Mouse (Mus musculus) urinary bladder, adult 2 months (tissue): ENCODE data around the gene Myo1c. TPM values are rescaled to one million over a fixed set of nuclear protein-coding genes. Genes with fewer than 3 reads are reported as not detected.
"Not testable (repeated sequence)": the region's sequence is repeated elsewhere in the genome, so short reads cannot be mapped to it uniquely, and the experiment has no call there.

ENCODE experiments used
- DNase-seq: peaks from one replicate; pipeline ENCODE4 v3.0.0; 2022; ENCODE audit warnings: low spot score
- polyA plus RNA-seq: library from polyadenylated mRNA; depleted of rRNA; stranded (reverse); fragments of >200 nt; gene quantifications from 2 replicates; pipeline ENCODE4 v1.2.3, GENCODE M21; 2012

The Myo1c gene
- polyA plus RNA-seq, 1 experiment, result 126 TPM

DNA sequence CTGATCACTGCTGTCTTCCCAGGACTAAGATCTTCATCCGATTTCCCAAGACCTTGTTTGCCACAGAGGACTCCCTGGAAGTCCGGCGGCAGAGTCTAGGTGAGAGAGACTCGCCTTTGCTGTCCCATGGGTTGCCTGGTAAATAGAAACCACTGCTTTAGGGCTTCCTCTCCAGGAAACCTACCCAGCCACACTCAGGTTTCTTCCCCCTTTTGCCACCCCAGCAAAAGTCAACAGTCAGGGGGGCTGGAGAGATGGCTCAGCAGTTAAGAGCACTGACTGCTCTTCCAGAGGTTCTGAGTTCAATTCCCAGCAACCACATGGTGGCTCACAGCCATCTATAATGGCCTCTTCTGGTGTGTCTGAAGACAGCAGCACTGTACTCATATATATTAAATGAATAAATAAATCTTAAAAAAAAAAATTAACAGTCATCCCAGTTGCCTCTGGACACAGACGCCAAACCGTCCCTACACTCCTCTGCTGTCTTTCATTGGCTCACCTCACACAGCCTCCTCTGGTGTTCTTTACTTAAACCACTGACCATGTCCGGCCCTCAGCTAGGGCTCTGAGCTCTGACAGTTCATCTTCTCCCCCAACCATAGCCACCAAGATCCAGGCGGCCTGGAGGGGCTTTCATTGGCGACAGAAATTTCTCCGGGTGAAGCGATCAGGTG, 19.0 kb downstream of the Myo1c start:
- DNase-seq, result no peak

DNA sequence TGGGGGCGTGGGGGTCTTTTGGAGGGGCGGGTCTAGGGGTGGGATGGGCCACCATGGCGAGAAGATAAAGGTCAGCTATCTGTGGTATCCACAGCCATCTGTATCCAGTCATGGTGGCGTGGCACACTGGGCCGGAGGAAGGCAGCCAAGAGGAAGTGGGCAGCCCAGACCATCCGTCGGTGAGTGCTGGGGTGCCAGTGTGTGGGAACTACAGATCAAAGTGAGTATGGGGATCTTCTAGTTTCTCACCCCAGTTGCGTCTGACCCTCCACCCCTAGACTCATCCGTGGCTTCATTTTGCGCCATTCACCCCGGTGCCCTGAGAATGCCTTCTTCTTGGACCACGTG, 19.5 kb downstream of the Myo1c start:
- DNase-seq, result no peak

DNA sequence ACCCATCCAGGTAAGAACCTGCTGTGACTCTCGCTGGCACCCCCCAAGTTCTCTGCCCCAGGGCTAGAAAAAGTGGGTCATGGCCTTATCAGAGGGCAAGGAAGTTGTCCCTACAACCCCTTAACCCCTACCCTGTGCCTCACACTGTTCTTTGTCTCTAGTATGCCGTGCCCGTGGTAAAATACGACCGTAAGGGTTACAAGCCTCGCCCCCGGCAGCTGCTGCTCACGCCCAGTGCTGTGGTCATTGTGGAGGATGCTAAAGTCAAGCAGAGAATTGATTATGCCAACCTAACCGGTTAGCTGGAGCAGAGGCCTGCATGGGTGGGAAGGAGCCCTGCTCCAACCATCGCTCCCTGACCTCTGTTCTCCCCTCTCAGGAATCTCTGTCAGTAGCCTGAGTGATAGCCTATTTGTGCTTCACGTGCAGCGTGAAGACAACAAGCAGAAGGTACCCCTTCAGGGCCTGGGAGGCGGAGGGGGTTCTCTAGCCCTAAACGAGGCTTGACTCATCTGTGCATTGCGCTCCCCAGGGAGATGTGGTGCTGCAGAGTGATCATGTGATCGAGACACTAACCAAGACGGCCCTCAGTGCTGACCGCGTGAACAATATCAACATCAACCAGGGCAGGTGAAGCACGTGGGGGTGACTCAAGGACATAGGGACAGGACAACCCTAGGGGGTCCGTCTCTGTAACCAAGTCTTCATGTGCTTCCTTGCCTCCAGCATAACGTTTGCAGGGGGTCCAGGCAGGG, 21.3 kb downstream of the Myo1c start:
- DNase-seq, result no peak

DNA sequence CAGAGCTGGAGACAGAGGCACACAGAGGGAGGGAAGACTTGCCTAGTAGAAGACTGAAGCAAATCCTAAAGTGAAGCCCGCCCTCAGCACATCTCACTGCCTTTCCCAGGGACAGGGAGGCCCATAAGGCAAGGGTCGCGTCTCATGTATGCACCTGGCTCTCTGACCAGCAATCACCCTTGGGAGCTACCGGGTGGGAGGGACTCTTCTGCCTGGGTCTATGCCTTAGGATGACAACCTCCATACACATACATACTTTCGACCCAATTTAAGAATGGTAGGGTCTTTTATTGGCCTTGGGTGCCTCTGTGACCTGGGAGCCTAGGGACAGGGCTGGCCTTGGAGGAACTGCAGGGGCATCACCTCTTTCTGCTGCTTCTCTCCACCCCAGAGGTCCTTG, 23.1 kb downstream of the Myo1c start:
- no peak for DNase-seq

DNA sequence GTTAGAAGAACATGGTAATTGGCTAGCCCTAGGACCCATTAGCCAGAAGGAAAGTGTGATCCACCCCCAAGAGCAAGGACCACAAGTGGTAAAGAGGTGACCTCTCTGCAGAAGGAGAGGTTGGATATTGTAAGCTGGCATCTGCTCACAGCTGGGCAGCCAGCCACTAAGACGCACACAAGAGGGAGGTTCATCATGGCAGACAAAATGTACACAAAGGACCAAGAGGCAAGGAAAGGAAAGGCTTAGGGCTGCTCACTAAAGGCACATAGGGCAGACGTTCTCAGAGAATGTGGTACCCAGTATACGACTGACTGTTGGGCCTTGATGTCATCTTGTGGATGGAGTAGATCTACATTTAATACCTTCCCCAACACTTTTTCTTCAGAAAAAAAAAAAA, 24.6 kb downstream of the Myo1c start:
- no peak for DNase-seq

DNA sequence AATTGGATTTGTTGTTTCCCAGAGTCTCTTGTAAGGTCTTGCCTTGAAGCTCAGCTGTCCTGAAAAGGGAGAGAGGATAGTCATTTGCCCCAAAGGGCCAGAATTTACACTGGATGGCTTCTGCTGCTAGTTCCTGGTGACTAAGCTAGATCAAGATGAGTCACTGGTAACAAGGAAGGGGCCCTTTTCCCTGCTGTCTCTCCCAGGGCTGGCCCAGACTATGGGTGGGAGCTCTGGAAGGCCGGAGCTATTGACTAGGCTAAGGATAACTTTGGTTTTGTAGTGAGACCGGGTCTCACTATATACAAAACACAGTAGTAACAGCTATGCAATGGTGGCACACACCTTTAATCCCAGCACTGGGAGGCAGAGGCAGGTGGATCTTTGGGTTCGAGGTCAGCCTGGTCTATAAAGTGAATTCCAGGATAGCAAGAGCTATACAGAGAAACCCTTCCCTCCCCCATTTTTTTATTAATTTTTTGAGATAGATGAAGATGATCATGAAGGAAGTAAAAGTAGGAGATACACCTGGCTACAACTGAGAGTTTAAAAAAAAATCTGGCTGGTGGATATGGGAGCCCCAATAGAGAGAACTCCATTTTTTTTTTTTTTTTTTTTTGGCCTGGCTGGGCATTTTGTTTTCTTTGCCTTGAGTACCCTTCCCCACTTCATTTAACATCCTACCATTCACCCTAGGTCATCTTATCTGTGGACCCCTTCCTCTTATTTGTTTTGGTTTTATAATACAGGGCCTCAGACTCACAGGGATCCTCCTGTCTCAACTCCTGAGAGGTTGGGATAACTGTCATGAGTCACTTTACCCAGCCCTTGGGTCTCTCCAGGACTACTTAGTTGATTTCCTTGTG, 27.8 kb downstream of the Myo1c start:
- no peak for DNase-seq

DNA sequence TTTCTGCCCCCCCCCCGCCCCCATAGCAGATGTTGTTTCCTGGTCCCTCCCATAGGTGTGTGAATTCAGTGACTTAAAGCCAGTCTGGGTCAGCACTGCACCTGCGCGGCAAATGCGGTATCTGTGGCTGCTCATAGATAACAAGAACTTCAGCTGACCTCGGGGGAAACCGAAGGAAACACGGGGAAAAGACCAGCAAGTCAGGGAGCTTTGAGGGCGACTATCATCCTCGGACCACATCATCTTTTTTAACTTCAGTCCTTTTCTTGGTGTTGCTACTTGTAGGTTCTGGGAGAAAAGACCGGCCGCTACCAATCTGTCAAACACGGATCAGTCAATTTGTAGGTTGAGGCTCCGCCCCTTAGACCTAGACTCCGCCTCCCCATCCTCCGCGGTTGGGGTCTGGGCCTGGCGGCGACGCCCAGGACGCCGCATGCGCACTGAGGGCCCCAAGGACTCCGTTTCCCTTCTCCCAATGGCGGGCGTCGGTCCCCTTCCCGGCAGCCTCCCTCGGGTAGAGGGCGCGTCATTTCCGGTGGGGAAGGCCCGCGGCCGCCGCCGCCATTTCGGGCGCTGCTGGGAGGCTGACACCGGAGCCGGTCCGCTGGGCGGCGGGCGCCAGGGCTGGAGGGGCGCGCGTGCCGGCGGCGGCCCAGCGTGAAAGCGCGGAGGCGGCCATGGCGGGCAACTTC, 28.6 kb downstream of the Myo1c start, which contains the start of gene Crk:
Crk (plus strand) TSS at position 513 of the 692 bp plus-strand sequence.
- peak; percentile 98 for DNase-seq

DNA sequence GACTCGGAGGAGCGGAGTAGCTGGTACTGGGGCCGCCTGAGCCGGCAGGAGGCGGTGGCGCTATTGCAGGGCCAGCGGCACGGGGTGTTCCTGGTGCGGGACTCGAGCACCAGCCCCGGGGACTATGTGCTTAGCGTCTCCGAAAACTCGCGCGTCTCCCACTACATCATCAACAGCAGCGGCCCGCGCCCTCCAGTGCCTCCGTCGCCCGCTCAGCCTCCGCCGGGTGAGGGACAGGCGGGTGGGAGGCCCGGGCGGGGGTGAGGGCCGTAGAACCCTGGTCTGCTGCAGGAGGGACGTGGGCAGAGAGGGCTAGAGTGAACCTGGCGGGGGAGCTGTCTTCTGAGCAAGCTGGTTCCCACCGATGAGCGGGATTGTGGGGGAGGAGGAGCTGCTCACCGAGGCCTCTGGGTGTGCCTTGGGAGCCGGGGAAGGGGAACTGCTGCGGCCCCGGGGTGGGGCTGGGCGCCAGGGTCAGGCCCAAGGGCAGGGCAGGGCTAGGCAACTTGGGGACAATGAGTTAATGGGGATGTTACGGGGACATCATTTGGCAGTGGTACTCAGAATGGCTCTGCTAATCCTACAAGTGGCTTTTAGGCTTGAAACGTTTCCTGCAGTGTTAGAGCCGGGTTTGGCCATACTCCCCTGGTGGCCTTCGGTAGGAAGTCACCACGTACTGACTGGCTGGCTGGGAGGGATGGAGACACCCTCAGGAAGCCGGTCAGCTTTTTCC, 29.3 kb downstream of the Myo1c start:
- no peak for DNase-seq

DNA sequence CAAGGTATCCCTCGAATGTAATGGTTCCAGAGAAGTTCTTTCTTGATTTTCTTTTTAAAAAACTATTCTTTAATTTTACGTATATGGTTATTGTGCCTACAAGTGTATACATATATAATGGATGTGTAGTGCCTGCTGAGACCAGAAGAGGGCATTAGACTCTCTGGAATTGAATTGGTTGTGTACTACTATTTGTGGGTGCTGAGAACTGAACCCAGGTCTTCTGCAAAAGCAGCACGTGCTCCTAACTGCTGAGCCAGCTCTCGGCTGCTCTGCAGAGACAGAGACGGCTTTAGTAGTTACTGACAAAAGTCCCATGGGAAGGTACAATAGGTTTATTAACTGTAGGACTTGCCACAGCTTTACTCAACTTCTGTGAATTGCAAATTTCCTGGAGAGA, 34.2 kb downstream of the Myo1c start:
- DNase-seq, result no peak

DNA sequence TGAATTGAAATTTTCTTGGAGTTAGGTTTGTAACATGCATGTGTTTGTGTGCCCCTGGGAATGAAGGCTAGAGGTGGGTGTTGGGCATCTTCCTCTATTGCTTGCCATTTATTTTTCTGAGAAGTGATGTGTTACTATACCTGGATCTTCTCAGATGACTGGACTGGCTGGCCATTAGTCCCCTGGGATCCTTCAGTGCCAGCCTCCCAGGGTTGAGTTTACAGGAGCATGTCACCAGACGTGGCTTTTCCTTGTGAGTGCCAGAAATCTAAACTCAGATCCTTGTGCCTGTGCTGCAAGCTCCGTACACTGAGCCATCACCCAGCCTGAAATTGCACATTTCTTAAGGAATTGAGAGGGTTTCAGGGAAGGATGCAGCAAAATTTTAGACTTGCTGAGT, 34.7 kb downstream of the Myo1c start:
- DNase-seq, result no peak

DNA sequence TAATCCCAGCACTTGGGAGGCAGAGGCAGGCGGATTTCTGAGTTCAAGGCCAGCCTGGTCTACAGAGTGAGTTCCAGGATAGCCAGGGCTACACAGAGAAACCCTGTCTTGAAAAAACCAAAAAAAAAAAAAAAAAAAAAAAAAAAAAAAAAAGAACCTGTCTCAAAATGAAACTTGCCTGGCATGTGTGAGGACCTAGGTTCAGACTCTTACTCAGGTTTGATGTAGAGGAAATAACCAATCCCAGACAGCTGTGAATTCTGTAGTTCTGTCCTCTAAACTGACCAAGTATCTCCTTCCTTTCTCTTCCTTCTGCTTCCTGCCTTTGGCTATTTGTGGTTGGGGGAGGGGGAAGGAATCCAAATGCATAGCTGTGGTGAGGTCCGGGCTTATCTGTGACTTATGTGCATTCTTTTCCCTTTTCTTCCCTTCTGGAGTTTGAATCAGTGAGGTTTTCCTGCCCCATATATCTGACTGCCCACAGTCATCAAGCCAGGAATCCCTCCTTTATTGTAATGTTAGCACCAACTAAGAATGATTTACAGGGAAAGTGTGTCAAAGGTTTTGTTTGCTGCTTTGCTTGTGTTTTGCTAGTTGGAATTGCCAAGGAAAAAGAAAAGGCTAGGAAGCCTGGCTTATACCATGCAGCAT, 37.2 kb downstream of the Myo1c start:
- no peak for DNase-seq

DNA sequence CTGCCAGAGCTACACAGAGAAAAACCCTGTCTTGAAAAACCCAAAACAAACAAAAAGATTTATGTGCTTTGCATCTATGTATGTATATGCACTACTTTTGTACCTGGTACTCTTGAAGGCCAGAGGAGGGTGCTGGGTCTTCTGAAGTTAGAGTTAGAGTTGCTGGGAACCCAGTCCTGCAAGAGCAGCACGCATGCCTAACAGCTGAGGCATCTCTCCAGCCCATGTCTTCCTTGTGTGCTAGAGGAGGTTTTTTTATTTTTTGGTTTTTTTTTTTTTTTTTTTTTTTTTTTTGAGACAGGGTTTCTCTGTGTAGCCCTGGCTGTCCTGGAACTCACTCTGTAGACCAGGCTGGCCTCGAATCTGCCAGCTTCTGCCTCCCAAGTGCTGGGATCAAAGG, 37.8 kb downstream of the Myo1c start:
- DNase-seq, result no peak

DNA sequence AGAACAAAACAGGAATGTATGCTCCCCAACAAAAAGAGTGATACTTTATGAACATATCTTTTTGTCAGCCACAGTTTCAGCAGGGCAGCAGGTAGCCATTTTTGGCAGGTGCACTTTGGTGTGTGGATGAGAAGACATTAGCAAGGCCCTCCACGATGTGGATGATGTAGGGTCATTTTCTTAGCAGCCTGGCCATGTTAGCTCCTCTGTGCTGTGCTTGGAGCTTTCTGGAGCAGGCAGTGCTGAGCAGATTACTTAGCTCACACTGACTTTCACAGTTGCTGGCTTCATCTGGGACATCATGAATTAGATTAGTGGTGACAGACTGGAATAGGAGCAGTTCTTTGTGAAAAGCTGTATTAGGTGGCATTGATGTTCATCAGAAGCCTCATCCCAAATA, 39.7 kb downstream of the Myo1c start:
- no peak for DNase-seq

DNA sequence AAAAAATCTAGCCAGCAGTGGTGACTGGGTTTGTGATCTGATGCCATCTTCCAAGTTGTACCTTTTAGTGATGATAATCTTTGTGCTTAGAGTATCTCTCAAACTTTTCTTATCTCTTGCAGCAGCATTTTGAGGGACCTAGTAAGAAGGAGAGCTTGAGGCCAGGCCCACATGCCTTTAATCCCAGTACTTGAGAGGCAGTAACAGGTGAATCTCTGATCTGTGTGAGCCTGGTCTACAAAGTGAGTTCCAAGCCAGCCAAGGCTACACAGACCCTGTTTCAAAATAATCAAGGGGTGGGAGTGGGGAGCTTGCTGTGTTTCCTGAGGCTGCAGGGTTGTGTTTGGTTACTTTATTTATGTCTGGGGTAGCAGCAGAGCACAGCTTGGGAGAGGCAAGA, 40.7 kb downstream of the Myo1c start:
- no peak for DNase-seq

DNA sequence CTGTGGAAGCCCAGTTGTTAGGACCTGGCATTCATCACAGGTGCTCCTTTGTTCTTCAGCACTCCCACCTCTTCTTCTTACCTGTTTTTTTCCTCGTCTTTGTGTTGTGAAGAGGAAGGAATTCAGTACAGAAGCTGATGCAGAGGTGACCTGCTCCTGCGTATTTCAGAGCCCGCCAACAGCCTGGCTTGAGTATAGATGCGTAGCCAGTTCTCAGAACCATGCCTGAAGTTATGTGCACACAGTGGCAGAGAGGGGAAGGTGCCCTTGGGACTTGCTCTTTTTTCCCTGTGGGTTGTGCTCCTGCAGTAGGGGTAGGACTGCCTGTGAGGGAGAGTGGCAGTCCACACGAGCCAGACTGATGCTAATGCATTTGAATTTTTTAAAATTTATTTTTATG, 43.3 kb downstream of the Myo1c start:
- no peak for DNase-seq

DNA sequence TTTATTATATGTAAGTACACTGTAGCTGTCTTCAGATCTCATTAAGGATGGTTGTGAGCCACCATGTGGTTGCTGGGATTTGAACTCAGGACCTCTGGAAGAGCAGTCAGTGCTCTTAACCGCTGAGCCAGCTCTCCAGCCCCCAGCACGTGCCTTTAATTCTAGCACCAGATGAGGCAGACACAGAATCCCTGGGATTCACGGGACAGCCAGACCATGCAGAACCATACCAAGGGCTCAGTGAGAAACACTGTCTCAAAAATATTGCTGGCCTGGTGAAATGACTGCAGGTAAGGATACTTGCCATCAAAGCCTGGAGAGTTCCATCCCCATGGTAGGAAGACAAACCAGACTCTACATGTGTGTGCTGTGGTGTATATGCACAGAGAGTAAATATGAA, 47.2 kb downstream of the Myo1c start:
- not testable (repeated sequence) for DNase-seq

DNA sequence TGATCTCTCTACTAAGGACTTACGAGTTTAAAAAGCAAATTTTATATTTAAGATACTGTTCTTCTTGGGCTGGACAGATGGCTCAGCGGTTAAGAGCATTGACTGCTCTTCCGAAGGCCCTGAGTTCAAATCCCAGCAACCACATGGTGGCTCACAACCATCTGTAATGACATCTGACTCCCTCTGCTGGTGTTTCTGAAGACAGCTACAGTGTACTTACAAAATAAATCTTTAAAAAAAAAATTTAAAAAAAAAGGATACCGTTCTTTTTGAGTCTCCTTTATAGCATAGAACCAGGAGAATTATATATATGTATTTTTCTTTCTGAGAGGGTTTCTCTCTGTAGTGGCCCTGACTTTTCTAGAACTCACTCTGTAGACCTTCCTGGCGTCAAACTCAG, 50.3 kb downstream of the Myo1c start:
- DNase-seq, result no peak

DNA sequence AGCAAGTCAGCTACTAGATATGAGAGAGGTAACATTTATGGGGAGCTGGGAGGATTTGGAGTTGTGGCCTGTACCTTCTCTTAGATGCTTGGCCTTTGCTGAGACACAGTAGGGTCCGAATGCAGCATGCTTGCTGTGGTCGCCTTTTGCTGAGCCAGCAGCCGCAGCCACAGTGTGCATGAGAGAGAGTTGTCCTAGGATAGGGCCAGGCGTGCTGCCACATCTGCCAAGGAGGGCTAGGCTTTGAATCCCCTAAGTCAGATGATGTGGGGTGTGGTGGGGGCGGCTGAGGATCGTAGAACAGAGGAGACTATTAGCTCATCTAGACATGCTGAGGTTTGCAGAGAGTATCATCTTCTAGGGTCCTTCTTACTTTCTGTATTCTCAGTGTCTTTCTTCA, 52.5 kb downstream of the Myo1c start:
- no peak for DNase-seq

DNA sequence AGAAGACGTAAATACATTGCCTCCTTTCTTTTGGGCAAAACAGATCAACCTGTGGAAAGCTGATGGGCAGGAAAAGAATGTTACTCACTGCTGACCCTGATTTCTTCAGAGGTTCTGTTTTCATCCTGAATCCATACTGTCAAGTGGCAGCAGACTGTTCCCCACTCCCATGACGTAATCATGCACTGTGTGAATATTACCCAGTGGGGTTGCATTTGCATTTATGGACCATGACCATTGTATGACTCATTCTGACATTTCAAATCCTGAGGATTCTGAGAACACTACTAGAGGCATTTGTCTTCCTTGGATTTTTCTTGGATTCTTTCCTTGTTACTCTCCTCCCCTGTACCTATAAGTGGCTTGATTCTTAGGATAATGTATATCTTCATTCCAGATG, 53.4 kb downstream of the Myo1c start:
- DNase-seq, result no peak

DNA sequence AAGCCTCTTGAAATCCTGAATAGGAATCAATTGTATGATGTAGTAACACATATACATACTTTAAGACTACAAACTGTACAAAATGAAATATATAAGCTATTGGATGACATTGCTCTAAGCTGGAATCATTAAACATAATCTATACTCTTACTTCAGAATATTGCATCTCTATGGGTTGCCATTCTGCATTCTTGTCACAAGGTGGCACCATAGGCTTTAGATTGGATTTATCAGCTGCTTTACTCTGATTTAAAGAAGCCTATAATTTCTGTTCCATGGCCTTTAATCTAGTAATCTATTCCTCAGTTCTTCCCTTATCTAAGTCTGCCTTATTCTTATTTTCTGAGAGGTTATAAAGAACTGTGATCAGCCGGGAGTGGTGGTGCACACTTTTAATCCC, 63.6 kb downstream of the Myo1c start:
- DNase-seq, result no peak

DNA sequence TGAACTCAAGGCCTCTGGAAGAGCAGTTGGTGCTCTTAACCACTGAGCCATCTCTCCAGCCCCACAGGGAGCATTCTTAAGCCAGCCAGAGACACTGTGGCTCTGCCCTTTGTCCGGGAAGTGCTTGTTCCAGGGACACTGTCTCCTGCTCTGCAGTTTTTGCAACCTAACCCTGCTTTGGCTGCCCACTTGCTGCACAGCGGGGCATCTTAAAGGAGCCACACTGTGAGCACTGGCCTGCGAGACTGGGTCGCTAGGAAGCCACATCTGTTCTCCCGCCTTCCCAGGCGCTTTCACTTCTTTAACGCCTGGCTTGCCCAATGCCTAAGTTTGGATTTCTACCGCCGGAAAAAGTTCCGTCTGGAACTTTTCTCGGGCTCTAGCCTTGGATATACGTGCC, 65.3 kb downstream of the Myo1c start:
- DNase-seq, result no peak
